Mouse (Mus musculus): Measurements from ENCODE around the gene Zfp617.
"Not testable (repeated sequence)": the region's sequence is repeated elsewhere in the genome, so short reads cannot be mapped to it uniquely, and the experiment has no call there.

The Zfp617 gene

GRCm38 (mm10) chr8:71908309-71909261 lies at the start of gene Zfp617, which contains the start of gene Zfp882:
Gene Zfp617 (plus strand): TSS chr8:71908635.
Gene Zfp882 (plus strand): TSS chr8:71908608.
- DNase-seq (ENCODE audit: low read depth, low spot score), result peak; percentile 78

GRCm38 (mm10) chr8:71861551-71861950 lies 46.9 kb upstream of the Zfp617 start:
- not testable (repeated sequence) for DNase-seq (ENCODE audit: low read depth, low spot score)

DNA sequence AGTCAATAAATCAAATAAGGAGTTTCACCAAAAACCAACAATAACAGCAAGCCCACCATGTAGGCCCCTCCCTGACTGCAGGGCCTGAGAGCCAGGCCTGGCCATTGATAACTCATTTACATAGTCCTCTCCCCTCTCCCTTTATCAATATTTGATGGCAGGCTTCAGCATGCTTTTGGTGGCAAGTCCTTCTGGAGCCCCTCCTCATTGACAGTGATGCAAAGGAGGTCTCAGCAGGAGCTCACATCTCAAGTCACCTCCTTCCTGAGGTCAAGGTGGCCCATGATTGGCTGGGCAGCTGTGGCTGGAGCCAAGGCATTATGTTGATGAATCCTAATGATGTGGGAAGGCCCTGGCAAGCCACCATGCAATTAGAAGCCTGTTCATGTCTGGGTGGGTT lies 46.4 kb upstream of the Zfp617 start:
- not testable (repeated sequence) for DNase-seq (ENCODE audit: low read depth, low spot score)

- DNase-seq (ENCODE audit: low read depth, low spot score), result no peak
These were observed 26.7 kb upstream of the Zfp617 start, which contains the start of gene Zfp709 for GRCm38 (mm10) chr8:71881618-71882274. Gene Zfp709 (plus strand): TSS chr8:71882019.

GRCm38 (mm10) chr8:71900666-71901065 lies 7.8 kb upstream of the Zfp617 start:
- DNase-seq (ENCODE audit: low read depth, low spot score), result not testable (repeated sequence)

GRCm38 (mm10) chr8:71903084-71903483 lies 5.4 kb upstream of the Zfp617 start:
- DNase-seq (ENCODE audit: low read depth, low spot score), result not testable (repeated sequence)

DNA sequence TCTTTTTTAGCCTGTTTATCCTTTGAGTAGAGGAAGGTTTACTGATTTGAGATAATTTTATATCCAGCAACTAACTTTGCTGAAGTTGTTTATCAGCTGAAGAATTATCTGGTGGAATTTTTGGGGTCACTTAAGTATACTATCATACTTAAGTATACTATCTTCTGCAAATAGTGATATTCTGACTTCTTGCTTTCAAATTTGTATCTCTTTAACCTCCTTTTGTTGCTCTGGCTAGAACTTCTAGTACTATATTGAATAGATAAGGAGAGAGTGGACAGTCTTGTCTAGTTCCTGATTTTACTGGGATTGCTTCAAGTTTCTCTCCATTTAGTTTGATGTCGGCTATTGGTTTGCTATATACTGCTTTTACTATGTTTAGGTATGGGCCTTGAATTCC lies 1.6 kb upstream of the Zfp617 start:
- DNase-seq (ENCODE audit: low read depth, low spot score), result no peak

DNA sequence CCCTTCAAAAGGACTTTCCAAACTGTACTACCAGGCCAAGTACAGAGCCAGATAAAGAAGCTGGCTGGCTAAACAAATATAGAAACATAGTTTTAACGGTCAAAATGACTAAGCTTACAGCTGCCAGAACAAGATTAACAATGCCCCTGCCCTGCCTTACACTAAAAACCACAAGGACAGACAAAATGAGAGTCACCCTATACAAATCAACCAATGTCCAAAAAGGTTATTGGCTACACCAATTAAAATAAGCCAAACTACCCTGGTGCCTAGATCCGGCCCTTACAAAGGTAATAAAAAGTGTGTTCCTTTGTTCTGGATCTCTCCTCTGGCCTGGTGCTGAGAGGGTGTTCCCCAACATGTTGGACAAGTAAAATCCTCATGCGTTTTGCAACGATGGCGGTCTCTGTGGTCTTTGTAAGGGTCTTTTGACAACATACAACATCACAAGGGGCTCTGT lies 607 bp upstream of the Zfp617 start:
- DNase-seq (ENCODE audit: low read depth, low spot score), result peak; percentile 38

GRCm38 (mm10) chr8:71912286-71912685 lies 3.9 kb downstream of the Zfp617 start:
- no peak for DNase-seq (ENCODE audit: low read depth, low spot score)

DNA sequence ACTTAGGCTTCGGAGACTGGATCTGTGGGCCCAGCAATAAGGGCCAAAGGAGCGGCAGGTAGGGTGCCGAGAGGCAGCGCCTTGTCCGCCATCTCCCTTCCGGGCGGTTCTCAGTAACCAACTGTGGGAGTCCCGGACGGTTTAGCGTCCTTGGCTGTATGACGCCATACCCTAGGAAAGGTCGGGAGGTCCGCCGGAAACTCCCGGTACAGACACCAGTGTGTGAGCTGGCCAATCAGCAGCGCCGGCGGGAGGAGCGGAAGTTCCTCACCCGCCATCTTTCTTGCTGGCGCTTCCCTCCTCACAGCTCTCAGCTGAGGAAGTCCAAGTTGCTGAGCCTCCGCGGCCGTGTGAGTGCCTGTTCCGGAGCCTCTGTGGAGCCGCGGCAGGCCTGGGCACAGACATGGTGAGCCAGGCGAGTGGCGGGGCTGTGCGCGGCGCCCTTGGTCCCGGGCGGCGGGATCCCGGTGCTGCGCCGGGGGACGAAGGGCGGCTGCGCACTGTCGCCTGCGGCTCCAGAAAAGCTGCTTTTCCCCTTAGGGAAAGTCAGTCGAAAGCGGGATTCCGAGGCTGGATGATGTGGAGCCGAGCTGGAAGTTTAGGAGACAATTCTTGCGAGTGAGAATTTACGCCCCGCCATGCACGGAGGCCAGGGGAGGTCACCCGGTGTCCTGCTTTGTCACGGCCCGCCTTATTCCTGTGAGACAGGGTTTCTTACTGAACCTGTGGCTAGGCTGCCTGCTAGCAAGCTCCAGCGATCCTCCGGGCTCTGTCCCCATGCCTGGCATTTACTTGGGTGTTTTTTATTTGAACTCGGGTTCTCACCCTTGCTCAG lies 14.3 kb downstream of the Zfp617 start:
- DNase-seq (ENCODE audit: low read depth, low spot score), result peak; percentile 97

- no peak for DNase-seq (ENCODE audit: low read depth, low spot score)
These were observed 17.4 kb downstream of the Zfp617 start for GRCm38 (mm10) chr8:71925791-71926190.

DNA sequence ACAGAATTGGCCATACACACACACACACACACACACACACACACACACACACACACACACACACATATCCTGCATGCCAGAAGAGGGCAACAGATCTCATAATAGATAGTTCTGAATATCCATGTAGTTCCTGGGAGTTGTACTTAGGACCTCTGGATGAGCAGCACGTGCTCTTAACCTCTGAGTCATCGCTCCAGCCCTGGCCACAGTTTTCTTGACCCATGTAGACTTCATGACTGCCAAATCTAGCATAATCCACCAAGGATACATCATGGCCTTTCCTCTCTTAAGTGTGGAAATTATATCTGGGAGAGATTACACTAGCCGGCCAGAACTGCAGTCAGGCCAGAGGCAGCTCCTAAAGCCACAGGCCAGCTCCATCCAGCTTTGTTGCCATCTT lies 18.1 kb downstream of the Zfp617 start:
- DNase-seq (ENCODE audit: low read depth, low spot score), result peak; percentile 49

DNA sequence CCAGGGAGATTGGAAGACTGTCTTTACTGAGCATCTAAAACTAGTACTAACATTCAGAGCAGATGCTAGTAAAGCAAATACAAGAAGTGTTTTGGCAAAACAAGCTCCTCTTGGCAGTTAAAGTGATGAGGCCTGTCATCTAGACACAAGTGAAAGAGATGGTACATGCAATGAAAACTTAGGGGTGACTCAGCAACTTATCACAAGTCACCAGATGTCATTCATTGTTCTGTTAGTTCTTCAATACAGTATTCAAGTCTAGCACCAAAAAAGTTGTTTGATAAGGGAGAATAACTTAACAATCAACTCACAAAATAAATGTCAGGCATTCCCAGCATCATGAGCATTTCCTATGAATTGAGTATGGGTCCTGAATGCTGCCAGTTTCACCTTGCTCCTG lies 19.3 kb downstream of the Zfp617 start:
- peak; percentile 27 for DNase-seq (ENCODE audit: low read depth, low spot score)

- not testable (repeated sequence) for DNase-seq (ENCODE audit: low read depth, low spot score)
These were observed 29.6 kb downstream of the Zfp617 start for GRCm38 (mm10) chr8:71938037-71938436.

- DNase-seq (ENCODE audit: low read depth, low spot score), result no peak
These were observed 32.1 kb downstream of the Zfp617 start for GRCm38 (mm10) chr8:71940293-71941208.

DNA sequence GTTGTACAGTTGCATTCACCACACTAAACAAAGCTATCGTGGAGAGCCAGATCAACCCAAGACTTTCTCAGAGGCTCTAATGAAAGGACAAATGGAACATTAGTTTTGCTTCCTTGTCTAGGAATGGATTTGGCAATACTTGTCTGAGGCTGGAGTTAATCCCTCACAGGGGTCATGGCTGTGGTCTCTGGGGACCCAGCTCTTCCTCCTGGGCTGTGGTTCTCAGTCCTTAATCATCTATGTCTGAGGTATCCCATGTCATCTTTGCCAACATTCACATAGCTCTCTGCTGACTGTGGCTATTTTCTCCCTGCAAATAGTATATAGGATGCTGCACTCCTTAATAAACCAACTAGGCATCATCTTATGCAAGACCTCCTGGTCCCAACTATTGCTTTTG lies 33.3 kb downstream of the Zfp617 start:
- peak; percentile 74 for DNase-seq (ENCODE audit: low read depth, low spot score)

GRCm38 (mm10) chr8:71948624-71949023 lies 40.2 kb downstream of the Zfp617 start:
- DNase-seq (ENCODE audit: low read depth, low spot score), result no peak

GRCm38 (mm10) chr8:71950482-71951221 lies 42.2 kb downstream of the Zfp617 start, which contains the start of gene Zfp961:
Gene Zfp961 (plus strand): TSS chr8:71951038.
- peak; percentile 98 for DNase-seq (ENCODE audit: low read depth, low spot score)

DNA sequence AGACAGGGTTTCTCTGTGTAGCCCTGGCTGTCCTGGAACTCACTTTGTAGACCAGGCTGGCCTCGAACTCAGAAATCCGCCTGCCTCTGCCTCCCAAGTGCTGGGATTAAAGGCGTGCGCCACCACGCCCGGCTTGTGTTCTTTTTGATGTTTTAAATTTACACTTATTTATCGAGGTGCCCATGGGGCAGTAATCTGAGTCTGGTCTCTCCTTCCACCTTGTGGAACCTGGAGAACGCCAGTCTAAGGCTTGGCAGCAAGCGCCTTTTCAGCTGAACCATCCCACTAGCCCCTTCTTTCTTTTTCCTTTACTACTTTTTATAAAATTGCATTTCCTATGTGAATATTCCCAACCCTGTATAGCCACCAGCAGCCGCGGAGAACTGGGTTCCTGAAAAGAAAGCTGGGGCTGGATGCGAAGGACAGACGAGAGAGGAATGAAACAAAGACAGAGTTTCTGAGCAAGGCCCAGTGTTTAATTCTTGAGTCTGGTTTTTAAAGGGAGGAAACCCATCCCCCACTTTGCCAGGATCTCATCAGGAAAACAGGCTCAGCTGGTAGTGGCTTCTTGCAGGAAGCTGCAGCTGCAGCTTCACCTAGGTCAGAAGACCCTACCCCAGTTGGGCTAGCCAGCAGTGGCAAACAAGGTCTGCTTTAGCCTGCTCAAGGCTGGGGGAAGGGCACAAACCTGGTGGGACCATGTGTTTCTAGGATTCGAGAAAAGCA lies 43.2 kb downstream of the Zfp617 start:
- DNase-seq (ENCODE audit: low read depth, low spot score), result peak; percentile 28

Data from 3T3-L1 (cell line).